Mouse (Mus musculus) liver, embryonic 14.5 days (tissue): ENCODE measurements around the gene Rorc. TPM values are rescaled to one million over a fixed set of nuclear protein-coding genes. Genes with fewer than 3 reads are reported as not detected.
A peak's percentile ranks its signal among the peaks of the same experiment; 100 is the strongest.

Experiments
- ATAC-seq: fragments of 200-750 bp; cut with Nextera tagmentation; 2 replicates; pipeline ENCODE4 v1.8.0; 2017; ENCODE audit warnings: moderate number of reproducible peaks, mild to moderate bottlenecking, moderate library complexity; ENCODE audit not compliant: insufficient read depth
- DNase-seq, 3 experiments: peaks; one replicate each; pipeline ENCODE4 v3.0.0-alpha.2; 2012 to 2013; ENCODE audit warnings: low read depth in 3 of 3, low spot score in 3 of 3
- H3K27ac ChIP-seq: fragments of 300-500 bp; sonication (generic); 2 replicates; pipeline ENCODE4 v1.5.1; 2014; ENCODE audit warnings: moderate library complexity, mild to moderate bottlenecking, control low read depth, inconsistent platforms
- H3K27me3 ChIP-seq: fragments of 300-500 bp; sonication (generic); 2 replicates; pipeline ENCODE4 v1.6.1; 2014; ENCODE audit warnings: mild to moderate bottlenecking, low read length, moderate library complexity; ENCODE audit not compliant: control insufficient read depth, insufficient read depth
- H3K36me3 ChIP-seq: fragments of 300-500 bp; sonication (generic); replicated peaks from 2 replicates; pipeline ENCODE4 v1.6.1; 2014; ENCODE audit warnings: low read depth; ENCODE audit not compliant: control insufficient read depth, insufficient read depth
- H3K4me1 ChIP-seq, 2 experiments: fragments of 200-500 bp in 1 of 2; fragments of 300-500 bp in 1 of 2; sonication (generic) in 1 of 2; replicated peaks; 2 replicates each; pipeline ENCODE4 v1.6.1; 2012 to 2014; ENCODE audit warnings: antibody characterized with exemption in 1 of 2, inconsistent platforms in 1 of 2, low read length in 1 of 2; ENCODE audit not compliant: control insufficient read depth in 2 of 2, insufficient read depth in 2 of 2
- H3K4me2 ChIP-seq: fragments of 300-500 bp; sonication (generic); 2 replicates; pipeline ENCODE4 v1.6.1; 2014; ENCODE audit warnings: low read depth, mild to moderate bottlenecking, control low read depth, moderate library complexity
- H3K4me3 ChIP-seq, 2 experiments: fragments of 200-500 bp in 1 of 2; fragments of 300-500 bp in 1 of 2; sonication (generic) in 1 of 2; 2 replicates each; pipeline ENCODE4 v1.5.1; 2012 to 2014; ENCODE audit warnings: low read depth in 2 of 2, low read length in 2 of 2, mild to moderate bottlenecking in 2 of 2, control low read depth in 1 of 2, inconsistent platforms in 1 of 2, moderate library complexity in 1 of 2; ENCODE audit not compliant: insufficient read depth in 1 of 2
- H3K9ac ChIP-seq: fragments of 300-500 bp; sonication (generic); replicated peaks from 2 replicates; pipeline ENCODE4 v1.6.1; 2014; ENCODE audit warnings: mild to moderate bottlenecking, control low read depth, moderate library complexity
- H3K9me3 ChIP-seq: fragments of 300-500 bp; sonication (generic); 2 replicates; pipeline ENCODE4 v1.6.1; 2016; ENCODE audit warnings: low read length, mixed read lengths; ENCODE audit not compliant: control insufficient read depth
- CTCF ChIP-seq: IDR thresholded peaks from 2 replicates; pipeline ENCODE4 v1.5.1; 2016; ENCODE audit warnings: antibody characterized with exemption, low read depth, control low read depth
- EP300 ChIP-seq: IDR thresholded peaks from 2 replicates; pipeline ENCODE4 v1.6.1; 2016; ENCODE audit warnings: antibody characterized with exemption, low read depth
- WGBS: fragments of 180-500 bp; shearing (Covaris S2); extraction: QIAGEN DNeasy Blood & Tissue Kit; methylation state at CpG from one replicate; pipeline ENCODE4 v1.1.7; 2014; ENCODE audit not compliant: insufficient replicate concordance; 5-methylcytosine and 5-hydroxymethylcytosine counted together
- polyA plus RNA-seq, 2 experiments: library from polyadenylated mRNA; depleted of rRNA in 1 of 2; stranded (reverse) in 1 of 2; unstranded in 1 of 2; fragments of >200 nt; fragmentation: Nextera tagmentation in 1 of 2; extraction: Ambion mirVana in 1 of 2; gene quantifications; 2 replicates each; pipeline versions ENCODE4 v1.2.1 to v1.2.3; 2012 to 2014

Rorc gene
- polyA plus RNA-seq, 2 experiments, result 0.77 to 0.78 TPM

DNA sequence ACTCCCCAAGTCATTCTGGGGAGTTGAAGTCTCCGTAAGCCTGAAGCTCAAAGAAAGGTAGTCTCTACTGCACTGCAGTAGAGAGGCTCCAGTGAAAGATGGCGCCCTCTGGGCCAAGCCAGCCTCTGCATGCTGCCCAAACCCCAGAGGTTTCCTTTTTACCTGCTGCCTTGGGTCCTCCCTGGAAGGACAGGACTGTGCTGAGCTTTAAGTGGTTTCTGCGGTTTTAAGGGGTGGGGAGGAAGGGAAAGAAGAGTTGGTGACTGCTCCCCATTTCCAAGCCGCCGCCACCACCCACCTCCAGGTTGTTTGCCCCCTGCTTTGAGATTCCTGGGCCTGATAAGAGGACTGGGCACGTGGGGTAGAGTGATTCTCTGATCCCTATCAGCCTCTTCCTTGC is 4.0 kb upstream of the Rorc start:
- peaks cover 12% of the 10 kb centered on the region for H3K27me3 ChIP-seq
- DNase-seq (no peak), ATAC-seq (no peak)
- TF ChIP-seq EP300, result no peak
- TF ChIP-seq CTCF, result no peak
- no peak overlapping the region for H3K4me3 ChIP-seq
- H3K9me3 ChIP-seq, result no peaks in the 10 kb centered on the region
- H3K4me2 ChIP-seq, result no peak overlapping the region
- 39% methylated on average over 6 of the region's 6 CpGs for WGBS
- H3K9ac ChIP-seq, result no peak overlapping the region
- no peak overlapping the region for H3K27ac ChIP-seq
- no peaks in the 10 kb centered on the region; a peak in 1 of 4 replicates for H3K4me1 ChIP-seq
- H3K36me3 ChIP-seq, result no peaks in the 10 kb centered on the region

DNA sequence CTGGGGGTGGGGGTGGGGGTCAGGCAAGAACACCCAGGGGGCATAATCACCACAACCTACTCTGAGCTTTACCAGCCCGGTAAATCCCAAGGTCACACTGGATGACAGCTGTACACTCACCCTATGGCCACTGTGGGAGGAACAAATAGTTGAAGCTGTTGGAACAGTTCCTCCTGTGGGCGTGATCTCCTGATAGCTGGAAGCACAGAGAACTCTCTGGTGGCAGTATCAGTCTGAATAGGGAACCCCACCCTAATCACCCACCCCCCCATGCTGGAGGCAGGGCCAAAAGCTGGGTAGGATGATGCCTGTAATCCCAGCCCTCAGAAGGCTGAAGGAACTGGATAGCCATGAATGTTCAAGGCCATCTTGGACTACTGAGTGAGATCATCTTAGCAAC is 2.9 kb upstream of the Rorc start:
- Histone ChIP-seq H3K9ac (no peak overlapping the region), H3K4me1 (no peaks in the 10 kb centered on the region; a peak in 1 of 4 replicates), H3K27me3 (peaks cover 1% of the 10 kb centered on the region), H3K9me3 (no peaks in the 10 kb centered on the region), H3K4me2 (no peak overlapping the region), H3K27ac (no peak overlapping the region), H3K36me3 (no peaks in the 10 kb centered on the region), H3K4me3 (no peak overlapping the region)
- 22% methylated on average over 2 of the region's 2 CpGs for WGBS
- ATAC-seq, result no peak
- DNase-seq, result peak in 1 of 3 experiments; percentile 5
- no peak for TF ChIP-seq CTCF
- TF ChIP-seq EP300, result no peak

- Histone ChIP-seq H3K4me3 (no peak overlapping the region), H3K27ac (no peak overlapping the region), H3K27me3 (no peaks in the 10 kb centered on the region), H3K9ac (no peak overlapping the region), H3K4me1 (no peaks in the 10 kb centered on the region; a peak in 1 of 4 replicates), H3K4me2 (no peak overlapping the region), H3K36me3 (no peaks in the 10 kb centered on the region), H3K9me3 (no peaks in the 10 kb centered on the region)
- TF ChIP-seq CTCF (no peak), EP300 (no peak)
- DNase-seq (peak; percentile 17 to 39 (median 23)), ATAC-seq (peak; percentile 57)
- 14% methylated on average over 11 of the region's 11 CpGs for WGBS
Measured at GRCm38 (mm10) chr3:94371637-94372036, 957 bp upstream of the Rorc start.

GRCm38 (mm10) chr3:94372038-94372437 is 556 bp upstream of the Rorc start:
- H3K27ac ChIP-seq, result no peak overlapping the region
- WGBS, result 4% methylated on average over 3 of the region's 3 CpGs
- H3K36me3 ChIP-seq, result no peaks in the 10 kb centered on the region
- no peaks in the 10 kb centered on the region for H3K27me3 ChIP-seq
- no peak overlapping the region for H3K9ac ChIP-seq
- H3K4me3 ChIP-seq, result no peak overlapping the region
- DNase-seq, result no peak
- no peaks in the 10 kb centered on the region for H3K9me3 ChIP-seq
- ATAC-seq, result no peak
- TF ChIP-seq EP300 (no peak), CTCF (no peak)
- no peak overlapping the region for H3K4me2 ChIP-seq
- no peaks in the 10 kb centered on the region; a peak in 1 of 4 replicates for H3K4me1 ChIP-seq

DNA sequence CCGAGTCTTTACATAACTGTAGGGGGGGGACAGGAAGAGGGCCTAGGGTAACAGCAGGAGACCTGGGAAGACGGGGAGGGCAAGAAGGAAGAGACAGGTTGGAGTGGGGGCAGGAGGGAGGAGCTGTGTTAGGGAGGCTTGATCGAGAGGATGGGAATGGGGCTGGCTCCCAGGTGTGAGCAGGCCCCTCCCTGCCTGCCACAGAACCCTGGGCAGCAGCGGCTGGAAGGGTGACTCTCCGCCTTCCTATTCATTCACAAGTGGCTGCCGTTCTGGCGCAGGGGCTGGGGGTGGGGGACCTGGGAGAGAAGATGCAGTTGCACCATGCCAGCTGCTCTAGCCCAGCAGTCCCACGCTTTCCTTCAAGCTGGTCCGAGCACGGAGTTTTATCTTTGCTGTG is 496 bp downstream of the Rorc start:
- 5% methylated on average over 10 of the region's 10 CpGs for WGBS
- Histone ChIP-seq H3K4me3 (no peak overlapping the region), H3K27ac (no peak overlapping the region), H3K27me3 (no peaks in the 10 kb centered on the region), H3K9me3 (no peaks in the 10 kb centered on the region), H3K4me2 (no peak overlapping the region), H3K9ac (no peak overlapping the region), H3K4me1 (no peaks in the 10 kb centered on the region; a peak in 1 of 4 replicates), H3K36me3 (no peaks in the 10 kb centered on the region)
- ATAC-seq (no peak), DNase-seq (no peak)
- TF ChIP-seq CTCF (no peak), EP300 (no peak)
